Mouse (Mus musculus): ENCODE results near the gene Zfp882.
"Not testable (repeated sequence)": the region's sequence is repeated elsewhere in the genome, so short reads cannot be mapped to it uniquely, and the experiment has no call there.

Gene Zfp882

DNA sequence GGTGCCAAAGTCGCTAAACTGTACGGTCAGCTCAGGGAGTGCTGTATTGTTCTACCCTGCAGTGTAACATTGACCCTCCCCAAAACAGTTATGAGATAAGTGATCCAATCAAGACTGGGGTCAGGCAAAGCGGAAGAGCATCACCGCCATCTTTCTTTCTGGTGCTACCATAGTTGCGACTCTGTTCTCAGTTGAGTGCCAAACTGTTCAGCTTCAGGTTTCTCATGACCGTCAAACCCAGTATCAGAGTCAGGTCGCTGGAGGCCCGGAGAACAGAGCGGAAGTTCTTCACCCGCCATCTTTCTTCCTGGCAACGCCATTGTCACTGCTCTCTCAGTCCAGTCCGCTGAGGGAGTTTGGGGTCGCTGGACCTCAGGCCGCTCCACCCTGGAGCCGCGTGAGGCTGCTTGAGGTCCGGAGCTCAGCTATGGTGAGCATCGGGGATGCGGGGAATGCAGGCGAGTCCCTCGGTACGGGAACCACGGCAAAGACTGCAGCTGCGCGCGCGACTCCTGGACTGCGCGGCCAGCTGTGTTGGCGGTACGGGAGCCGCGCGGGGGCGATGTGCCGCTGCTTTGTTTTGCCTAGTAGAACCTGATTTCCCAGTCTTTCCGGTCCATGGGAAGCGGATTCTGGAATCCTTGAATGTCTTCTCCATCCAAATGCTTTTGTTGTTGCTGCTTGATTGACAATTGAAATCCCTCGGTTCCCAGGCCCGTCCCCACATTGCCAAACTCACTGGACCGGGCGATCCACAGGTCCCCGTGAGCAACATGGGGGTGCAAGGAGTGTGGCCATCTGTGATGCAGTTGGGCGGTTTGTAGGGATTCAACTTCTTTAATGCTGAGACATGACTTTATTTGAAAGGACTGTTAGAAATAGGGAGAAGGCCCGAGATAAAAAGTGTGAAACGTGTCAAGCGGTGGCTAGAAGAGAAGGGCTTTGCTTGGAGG lies at the start of gene Zfp882, which contains the start of gene Zfp617:
TSS of gene Zfp882 (plus strand) at position 300 of the 953 bp plus-strand sequence.
TSS of gene Zfp617 (plus strand) at position 327 of the 953 bp plus-strand sequence.
- peak; percentile 86 to 90 for DNase-seq (ENCODE audit: low spot score in 2 of 2)

DNA sequence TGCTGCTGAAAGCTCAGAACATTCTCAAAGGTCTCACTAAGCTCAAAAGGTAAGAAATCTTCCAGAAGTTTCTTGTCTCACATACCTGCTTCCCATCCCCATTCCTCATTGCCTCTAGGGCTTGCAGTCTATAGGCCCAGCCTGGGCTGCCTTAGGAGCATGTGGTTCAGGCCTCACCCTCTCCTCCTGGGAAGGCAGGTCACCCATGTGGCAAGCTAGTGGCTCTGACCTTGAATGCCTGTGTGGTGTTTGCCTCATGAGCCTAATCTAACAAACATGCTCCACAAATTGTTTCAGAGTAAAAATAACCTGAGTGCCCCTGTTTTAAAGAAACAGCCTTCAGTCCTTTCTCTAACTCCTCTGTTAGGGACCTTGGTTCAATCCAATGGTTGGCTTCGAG lies 46.9 kb upstream of the Zfp882 start:
- not testable (repeated sequence) for DNase-seq (ENCODE audit: low spot score in 2 of 2)

DNA sequence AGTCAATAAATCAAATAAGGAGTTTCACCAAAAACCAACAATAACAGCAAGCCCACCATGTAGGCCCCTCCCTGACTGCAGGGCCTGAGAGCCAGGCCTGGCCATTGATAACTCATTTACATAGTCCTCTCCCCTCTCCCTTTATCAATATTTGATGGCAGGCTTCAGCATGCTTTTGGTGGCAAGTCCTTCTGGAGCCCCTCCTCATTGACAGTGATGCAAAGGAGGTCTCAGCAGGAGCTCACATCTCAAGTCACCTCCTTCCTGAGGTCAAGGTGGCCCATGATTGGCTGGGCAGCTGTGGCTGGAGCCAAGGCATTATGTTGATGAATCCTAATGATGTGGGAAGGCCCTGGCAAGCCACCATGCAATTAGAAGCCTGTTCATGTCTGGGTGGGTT lies 46.4 kb upstream of the Zfp882 start:
- not testable (repeated sequence) for DNase-seq (ENCODE audit: low spot score in 2 of 2)

DNA sequence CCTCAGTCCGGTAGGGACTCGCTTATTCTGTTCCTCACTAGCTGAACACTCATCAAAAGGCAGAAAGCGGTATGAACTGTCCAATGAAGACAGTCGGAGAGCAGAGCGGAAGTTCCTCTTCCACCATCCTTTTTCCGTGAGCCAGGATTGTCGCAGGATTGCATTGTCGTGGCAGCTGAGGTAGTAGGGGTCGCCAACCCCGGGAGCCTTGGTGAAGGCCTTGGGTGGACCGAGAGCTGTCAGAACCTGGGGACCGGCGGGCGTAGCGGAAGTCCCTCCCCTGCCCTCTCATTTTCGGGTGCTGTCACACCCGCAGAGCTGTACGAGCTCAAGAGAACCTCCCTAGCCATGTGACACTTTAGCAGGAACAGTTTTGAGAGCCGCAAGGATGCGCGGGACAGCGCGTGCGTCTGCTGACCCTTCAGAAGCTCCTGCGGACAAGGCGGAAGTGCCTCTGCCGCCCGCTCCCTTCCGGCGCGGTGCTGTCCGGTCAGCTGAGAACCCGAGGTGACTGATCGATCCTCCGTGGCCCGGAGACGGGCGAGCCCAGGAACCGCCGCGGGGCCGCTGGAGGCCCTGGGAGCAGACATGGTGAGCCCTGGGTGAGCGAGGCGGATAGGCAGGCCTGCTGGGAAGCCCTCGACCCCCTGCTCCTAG lies 26.7 kb upstream of the Zfp882 start, which contains the start of gene Zfp709:
TSS of gene Zfp709 (plus strand) at position 402 of the 657 bp plus-strand sequence.
- DNase-seq (ENCODE audit: low spot score in 2 of 2) = peak; percentile 61 to 68

DNA sequence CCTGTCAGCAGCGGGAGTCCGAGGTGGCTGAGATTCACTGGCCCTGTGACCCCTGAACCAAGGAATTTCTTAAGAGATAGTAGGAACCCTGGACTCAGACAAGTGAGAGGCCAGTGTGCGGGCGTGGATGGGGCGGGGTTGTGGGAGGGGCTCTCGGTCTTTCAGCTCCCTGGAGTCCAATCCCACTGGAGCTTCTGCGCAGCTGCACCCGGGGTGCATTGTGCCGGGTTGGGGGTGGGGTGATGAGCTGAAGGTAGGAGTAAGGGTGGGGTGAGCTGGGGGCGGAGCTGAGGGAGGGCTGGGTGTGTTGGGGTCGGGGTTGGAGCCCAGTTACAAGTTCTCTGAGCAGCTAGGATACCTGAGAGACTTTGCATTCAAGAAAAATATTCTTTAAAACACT lies 7.7 kb upstream of the Zfp882 start:
- not testable (repeated sequence) for DNase-seq (ENCODE audit: low spot score in 2 of 2)

DNA sequence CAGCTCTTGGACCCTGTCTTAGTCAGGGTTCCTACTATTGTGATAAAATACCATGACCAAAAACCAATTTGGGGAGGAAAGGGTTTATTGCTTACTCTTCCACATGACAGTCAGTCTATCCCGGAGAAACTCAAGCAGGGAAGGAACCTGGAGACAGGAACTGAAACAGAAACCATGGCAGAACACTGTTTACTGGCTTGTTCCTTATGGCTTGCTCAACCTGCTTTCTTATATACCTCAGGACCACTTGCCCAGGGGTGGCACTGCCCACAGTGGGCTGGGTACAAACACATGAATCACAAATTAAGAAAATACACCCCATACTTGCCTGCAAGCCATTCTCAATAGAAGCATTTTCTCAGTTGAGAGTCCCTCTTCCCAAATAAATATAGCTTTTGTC lies 5.3 kb upstream of the Zfp882 start:
- DNase-seq (ENCODE audit: low spot score in 2 of 2) = not testable (repeated sequence)

DNA sequence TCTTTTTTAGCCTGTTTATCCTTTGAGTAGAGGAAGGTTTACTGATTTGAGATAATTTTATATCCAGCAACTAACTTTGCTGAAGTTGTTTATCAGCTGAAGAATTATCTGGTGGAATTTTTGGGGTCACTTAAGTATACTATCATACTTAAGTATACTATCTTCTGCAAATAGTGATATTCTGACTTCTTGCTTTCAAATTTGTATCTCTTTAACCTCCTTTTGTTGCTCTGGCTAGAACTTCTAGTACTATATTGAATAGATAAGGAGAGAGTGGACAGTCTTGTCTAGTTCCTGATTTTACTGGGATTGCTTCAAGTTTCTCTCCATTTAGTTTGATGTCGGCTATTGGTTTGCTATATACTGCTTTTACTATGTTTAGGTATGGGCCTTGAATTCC lies 1.6 kb upstream of the Zfp882 start:
- no peak for DNase-seq (ENCODE audit: low spot score in 2 of 2)

DNA sequence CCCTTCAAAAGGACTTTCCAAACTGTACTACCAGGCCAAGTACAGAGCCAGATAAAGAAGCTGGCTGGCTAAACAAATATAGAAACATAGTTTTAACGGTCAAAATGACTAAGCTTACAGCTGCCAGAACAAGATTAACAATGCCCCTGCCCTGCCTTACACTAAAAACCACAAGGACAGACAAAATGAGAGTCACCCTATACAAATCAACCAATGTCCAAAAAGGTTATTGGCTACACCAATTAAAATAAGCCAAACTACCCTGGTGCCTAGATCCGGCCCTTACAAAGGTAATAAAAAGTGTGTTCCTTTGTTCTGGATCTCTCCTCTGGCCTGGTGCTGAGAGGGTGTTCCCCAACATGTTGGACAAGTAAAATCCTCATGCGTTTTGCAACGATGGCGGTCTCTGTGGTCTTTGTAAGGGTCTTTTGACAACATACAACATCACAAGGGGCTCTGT lies 580 bp upstream of the Zfp882 start:
- DNase-seq (ENCODE audit: low spot score in 2 of 2) = no peak

DNA sequence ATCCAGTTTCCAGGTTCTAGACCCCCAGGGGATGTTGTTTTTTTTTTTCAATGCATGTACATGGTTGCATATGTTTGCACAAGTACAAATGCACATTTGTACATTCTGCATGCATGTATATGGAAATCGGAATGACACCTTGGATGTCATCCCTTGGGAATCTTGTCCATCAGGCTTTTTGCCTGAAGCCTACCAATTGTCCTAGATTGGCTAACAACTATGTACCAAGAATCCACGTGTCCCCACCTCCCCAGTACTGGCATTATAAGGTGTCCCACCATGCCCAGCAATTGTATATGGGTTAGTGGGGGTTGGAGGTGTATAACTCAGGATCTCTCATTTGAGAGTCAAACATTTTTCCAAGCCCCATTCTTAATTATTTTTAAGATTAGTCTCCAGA lies 3.9 kb downstream of the Zfp882 start:
- DNase-seq (ENCODE audit: low spot score in 2 of 2) = no peak

DNA sequence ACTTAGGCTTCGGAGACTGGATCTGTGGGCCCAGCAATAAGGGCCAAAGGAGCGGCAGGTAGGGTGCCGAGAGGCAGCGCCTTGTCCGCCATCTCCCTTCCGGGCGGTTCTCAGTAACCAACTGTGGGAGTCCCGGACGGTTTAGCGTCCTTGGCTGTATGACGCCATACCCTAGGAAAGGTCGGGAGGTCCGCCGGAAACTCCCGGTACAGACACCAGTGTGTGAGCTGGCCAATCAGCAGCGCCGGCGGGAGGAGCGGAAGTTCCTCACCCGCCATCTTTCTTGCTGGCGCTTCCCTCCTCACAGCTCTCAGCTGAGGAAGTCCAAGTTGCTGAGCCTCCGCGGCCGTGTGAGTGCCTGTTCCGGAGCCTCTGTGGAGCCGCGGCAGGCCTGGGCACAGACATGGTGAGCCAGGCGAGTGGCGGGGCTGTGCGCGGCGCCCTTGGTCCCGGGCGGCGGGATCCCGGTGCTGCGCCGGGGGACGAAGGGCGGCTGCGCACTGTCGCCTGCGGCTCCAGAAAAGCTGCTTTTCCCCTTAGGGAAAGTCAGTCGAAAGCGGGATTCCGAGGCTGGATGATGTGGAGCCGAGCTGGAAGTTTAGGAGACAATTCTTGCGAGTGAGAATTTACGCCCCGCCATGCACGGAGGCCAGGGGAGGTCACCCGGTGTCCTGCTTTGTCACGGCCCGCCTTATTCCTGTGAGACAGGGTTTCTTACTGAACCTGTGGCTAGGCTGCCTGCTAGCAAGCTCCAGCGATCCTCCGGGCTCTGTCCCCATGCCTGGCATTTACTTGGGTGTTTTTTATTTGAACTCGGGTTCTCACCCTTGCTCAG lies 14.4 kb downstream of the Zfp882 start:
- peak; percentile 89 to 93 for DNase-seq (ENCODE audit: low spot score in 2 of 2)

DNA sequence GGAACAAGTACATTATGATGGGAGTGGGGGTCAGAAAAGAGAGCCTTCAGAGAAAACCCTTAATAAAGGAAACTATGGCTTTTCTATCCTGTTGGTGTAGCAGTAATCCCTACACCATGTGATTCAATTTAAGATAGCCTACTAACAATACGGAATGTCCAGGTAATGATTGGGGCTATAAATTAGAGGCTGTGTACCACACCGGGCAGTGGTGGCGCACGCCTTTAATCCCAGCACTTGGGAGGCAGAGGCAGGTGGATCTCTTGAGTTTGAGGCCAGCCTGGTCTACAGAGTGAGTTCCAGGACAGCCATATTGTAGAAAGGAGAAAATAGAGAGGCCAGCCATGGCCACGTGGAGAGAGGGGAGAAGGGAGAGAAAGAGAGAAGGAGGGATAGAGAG lies 17.4 kb downstream of the Zfp882 start:
- DNase-seq (ENCODE audit: low spot score in 2 of 2) = no peak

DNA sequence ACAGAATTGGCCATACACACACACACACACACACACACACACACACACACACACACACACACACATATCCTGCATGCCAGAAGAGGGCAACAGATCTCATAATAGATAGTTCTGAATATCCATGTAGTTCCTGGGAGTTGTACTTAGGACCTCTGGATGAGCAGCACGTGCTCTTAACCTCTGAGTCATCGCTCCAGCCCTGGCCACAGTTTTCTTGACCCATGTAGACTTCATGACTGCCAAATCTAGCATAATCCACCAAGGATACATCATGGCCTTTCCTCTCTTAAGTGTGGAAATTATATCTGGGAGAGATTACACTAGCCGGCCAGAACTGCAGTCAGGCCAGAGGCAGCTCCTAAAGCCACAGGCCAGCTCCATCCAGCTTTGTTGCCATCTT lies 18.1 kb downstream of the Zfp882 start:
- no peak for DNase-seq (ENCODE audit: low spot score in 2 of 2)

DNA sequence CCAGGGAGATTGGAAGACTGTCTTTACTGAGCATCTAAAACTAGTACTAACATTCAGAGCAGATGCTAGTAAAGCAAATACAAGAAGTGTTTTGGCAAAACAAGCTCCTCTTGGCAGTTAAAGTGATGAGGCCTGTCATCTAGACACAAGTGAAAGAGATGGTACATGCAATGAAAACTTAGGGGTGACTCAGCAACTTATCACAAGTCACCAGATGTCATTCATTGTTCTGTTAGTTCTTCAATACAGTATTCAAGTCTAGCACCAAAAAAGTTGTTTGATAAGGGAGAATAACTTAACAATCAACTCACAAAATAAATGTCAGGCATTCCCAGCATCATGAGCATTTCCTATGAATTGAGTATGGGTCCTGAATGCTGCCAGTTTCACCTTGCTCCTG lies 19.4 kb downstream of the Zfp882 start:
- no peak for DNase-seq (ENCODE audit: low spot score in 2 of 2)

DNA sequence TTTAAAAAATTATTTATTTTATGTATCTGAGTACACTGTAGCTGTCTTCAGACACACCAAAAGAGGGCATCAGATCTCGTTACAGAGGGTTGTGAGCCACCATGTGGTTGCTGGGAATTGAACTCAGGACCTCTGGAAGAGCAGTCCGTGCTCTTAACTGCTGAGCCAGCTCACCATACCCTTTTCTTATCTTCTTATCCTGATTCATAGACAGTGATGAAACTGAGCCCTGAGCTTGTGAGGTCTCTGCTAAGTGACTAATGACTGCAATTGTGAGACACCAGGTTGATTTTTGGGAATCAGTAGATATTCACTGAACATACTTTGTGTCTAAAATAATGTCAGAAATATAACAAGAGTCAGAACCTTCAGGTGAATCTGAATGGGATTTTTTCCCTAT lies 29.6 kb downstream of the Zfp882 start:
- DNase-seq (ENCODE audit: low spot score in 2 of 2) = not testable (repeated sequence)

DNA sequence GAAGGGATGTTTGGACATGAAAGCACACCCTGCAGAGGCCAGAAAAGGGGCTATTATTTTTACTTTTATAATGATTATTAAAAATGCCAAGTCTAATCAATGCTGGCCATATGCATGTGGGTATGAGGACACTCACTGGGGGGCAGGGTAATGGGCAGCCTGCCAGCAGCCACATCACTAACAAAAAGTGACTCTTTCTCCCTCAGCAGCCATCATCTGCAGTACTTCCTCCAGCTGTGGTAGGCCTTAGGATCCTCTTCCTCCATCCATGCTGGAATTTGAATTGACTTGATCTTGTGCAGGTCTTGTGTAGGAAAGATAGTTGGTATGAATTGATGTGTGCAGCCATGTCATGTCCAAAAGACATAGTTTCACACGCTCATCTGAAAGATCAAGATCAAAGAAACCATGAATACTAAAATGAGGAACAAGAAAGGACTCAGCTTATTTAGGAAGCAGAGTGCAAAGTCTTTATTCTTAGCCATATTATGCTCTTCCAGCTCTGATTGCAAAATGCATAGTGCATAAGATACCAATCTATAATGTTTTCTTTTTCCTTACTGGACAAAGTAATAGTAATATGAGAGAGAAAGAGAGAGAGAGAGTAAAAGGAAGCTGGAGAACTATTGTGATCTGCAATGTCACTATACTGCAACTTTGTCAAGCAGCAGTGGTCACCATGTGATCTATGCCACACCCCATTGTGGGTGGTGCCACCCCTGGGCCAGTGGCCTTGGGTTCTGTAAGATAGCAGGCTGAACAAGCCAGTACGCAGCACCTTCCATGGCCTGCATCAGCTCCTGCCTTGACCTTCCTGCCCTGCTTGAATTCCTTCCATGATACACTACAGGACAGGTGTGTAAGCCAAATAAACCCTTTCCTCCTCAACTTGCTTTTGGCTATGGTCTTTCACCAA lies 32.1 kb downstream of the Zfp882 start:
- peak; percentile 32 to 75 for DNase-seq (ENCODE audit: low spot score in 2 of 2)

DNA sequence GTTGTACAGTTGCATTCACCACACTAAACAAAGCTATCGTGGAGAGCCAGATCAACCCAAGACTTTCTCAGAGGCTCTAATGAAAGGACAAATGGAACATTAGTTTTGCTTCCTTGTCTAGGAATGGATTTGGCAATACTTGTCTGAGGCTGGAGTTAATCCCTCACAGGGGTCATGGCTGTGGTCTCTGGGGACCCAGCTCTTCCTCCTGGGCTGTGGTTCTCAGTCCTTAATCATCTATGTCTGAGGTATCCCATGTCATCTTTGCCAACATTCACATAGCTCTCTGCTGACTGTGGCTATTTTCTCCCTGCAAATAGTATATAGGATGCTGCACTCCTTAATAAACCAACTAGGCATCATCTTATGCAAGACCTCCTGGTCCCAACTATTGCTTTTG lies 33.4 kb downstream of the Zfp882 start:
- DNase-seq (ENCODE audit: low spot score in 2 of 2) = no peak

DNA sequence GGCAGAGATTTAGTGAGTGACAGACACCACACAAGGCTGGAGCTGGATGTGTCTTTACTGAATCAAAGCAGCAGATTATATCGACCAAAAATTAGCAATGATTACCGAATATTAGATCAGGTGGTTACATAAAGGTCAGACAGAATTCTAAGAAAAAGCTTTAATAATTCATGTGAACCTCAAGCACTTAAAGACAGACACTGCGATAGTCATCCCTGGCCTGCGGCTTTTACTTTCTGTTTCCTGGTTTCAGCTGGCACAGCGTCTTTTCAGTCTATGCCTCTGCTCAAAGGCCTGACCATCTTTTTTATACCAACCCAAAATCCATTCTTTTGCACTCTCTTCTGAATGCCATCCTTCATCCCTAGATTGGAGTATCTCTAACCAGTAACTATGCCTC lies 40.2 kb downstream of the Zfp882 start:
- DNase-seq (ENCODE audit: low spot score in 2 of 2) = no peak

DNA sequence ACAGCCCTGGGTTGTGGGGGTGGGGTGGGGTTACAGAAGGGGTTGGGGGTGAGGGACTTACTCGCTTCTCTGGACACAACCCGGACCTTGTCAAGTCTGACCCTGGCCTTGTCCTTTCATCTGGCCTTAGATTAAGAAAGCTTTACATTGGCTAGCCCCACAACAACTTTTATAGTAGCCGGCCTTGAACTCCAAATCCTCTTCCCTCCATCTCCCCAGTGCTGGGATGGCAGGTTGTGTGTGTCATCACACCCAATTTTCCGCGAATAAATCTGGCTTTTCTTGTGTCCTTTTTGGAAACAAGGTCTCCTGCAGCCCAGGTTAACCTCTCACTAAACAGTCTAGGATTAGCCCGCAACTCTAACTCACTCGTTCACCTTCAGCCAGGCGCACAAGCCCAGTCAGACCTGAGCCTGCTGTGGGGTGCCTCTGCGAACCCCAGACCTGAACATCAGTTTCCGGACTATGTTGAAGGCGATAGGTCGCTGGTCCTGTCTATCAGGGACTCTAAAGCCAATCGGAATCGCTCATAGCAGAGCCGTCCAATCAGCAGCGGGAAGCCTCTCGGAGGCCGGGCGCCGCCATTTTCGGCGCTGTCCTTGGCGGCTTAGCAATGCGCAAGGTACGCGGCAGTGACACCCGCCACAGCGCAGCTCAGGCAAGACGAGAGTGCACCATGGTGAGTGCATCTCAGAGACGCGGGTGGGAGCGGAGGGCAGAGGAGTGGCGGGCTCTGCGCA lies 42.2 kb downstream of the Zfp882 start, which contains the start of gene Zfp961:
TSS of gene Zfp961 (plus strand) at position 557 of the 740 bp plus-strand sequence.
- peak; percentile 98 for DNase-seq (ENCODE audit: low spot score in 2 of 2)

DNA sequence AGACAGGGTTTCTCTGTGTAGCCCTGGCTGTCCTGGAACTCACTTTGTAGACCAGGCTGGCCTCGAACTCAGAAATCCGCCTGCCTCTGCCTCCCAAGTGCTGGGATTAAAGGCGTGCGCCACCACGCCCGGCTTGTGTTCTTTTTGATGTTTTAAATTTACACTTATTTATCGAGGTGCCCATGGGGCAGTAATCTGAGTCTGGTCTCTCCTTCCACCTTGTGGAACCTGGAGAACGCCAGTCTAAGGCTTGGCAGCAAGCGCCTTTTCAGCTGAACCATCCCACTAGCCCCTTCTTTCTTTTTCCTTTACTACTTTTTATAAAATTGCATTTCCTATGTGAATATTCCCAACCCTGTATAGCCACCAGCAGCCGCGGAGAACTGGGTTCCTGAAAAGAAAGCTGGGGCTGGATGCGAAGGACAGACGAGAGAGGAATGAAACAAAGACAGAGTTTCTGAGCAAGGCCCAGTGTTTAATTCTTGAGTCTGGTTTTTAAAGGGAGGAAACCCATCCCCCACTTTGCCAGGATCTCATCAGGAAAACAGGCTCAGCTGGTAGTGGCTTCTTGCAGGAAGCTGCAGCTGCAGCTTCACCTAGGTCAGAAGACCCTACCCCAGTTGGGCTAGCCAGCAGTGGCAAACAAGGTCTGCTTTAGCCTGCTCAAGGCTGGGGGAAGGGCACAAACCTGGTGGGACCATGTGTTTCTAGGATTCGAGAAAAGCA lies 43.2 kb downstream of the Zfp882 start:
- DNase-seq (ENCODE audit: low spot score in 2 of 2) = peak; percentile 24 to 35
